Mouse (Mus musculus) bone marrow, adult 2 months (tissue): ENCODE measurements around the gene Fam131b.

Experiments
- CTCF ChIP-seq: fragments of 200-500 bp; IDR thresholded peaks from 2 replicates; pipeline ENCODE4 v1.5.1; 2011; ENCODE audit warnings: low read length, control low read depth; ENCODE audit not compliant: control insufficient read depth, insufficient read depth
- POLR2A ChIP-seq: fragments of 200-500 bp; IDR thresholded peaks from 2 replicates; pipeline ENCODE4 v1.6.1; 2011; ENCODE audit warnings: low read depth, mild to moderate bottlenecking, control low read depth, low read length, borderline replicate concordance; ENCODE audit not compliant: control insufficient read depth

GRCm38 (mm10) chr6:42361041-42361895 is 36.8 kb upstream of the Fam131b start:
- TF ChIP-seq POLR2A: no peak
- TF ChIP-seq CTCF: no peak
